Mouse (Mus musculus) ES-E14 (cell line): ENCODE measurements around the gene Pdlim1.

Source experiments
- HCFC1 ChIP-seq: IDR thresholded peaks from 2 replicates; pipeline ENCODE4 v1.6.1; 2012; ENCODE audit warnings: low read length, inconsistent platforms, borderline replicate concordance; ENCODE audit not compliant: insufficient read depth
- MAFK ChIP-seq: IDR thresholded peaks from 2 replicates; pipeline ENCODE4 v1.6.1; 2014; ENCODE audit warnings: mild to moderate bottlenecking, low read depth, low read length, inconsistent platforms; ENCODE audit not compliant: insufficient read depth
- ZC3H11A ChIP-seq: IDR thresholded peaks from 2 replicates; pipeline ENCODE4 v1.6.1; 2012; ENCODE audit warnings: low read depth, mild to moderate bottlenecking, inconsistent platforms, low read length, borderline replicate concordance
- ZNF384 ChIP-seq: IDR thresholded peaks from 2 replicates; pipeline ENCODE4 v1.6.1; 2012; ENCODE audit warnings: low read depth, low read length, inconsistent platforms

GRCm38 (mm10) chr19:40309911-40310310 is 38.3 kb upstream of the Pdlim1 start:
- TF ChIP-seq ZC3H11A (no peak), HCFC1 (no peak), MAFK (no peak), ZNF384 (no peak)
